Mouse (Mus musculus) testis, adult 2 months (tissue): Measurements from ENCODE around the gene 2210011C24Rik.

Source experiments
- CTCF ChIP-seq: fragments of 200-500 bp; IDR thresholded peaks from 2 replicates; pipeline ENCODE4 v1.5.1; 2012; ENCODE audit warnings: low read depth, mild to moderate bottlenecking, inconsistent platforms, low read length, moderate library complexity; ENCODE audit not compliant: control insufficient read depth, insufficient read depth, insufficient replicate concordance
- POLR2A ChIP-seq: fragments of 200-500 bp; IDR thresholded peaks from 2 replicates; pipeline ENCODE4 v1.6.1; 2012; ENCODE audit warnings: low read depth, mild to moderate bottlenecking, inconsistent platforms, low read length, moderate library complexity; ENCODE audit not compliant: control insufficient read depth

DNA sequence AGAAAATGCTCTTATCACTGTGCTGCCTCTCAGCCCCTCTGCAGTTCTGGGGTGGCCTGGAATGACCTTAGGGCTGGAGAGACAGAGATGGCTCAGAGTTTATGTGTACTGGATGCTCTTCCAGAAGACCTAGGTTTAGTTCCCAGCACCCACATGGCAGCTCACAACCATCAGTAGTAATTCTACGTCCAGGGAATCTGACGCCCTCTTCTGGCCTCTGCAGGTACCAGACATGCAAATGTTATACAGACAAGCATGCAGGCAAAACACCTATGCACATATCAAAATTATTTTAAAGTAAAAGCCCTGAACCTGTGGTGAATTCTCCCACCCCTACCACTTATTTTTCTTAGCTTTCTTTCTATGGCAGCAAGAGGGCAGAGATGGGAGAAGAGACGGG, 34.5 kb upstream of the 2210011C24Rik start:
- TF ChIP-seq CTCF (no peak), POLR2A (no peak)
